Mouse (Mus musculus) kidney, adult 18-20 months (tissue): ENCODE data around the gene Tsg101.
"Not testable (repeated sequence)": the region's sequence is repeated elsewhere in the genome, so short reads cannot be mapped to it uniquely, and the experiment has no call there.

Source experiments
- DNase-seq: peaks from one replicate; pipeline ENCODE4 v3.0.0; 2021

Gene Tsg101

GRCm38 (mm10) chr7:46919551-46920176 lies at the start of gene Tsg101:
Gene Tsg101 (minus strand): TSS chr7:46919969.
- DNase-seq: peak; percentile 95

- DNase-seq: no peak
Measured at GRCm38 (mm10) chr7:46964070-46964469, 44.3 kb upstream of the Tsg101 start.

GRCm38 (mm10) chr7:46962806-46963618 lies 43.2 kb upstream of the Tsg101 start:
- peak; percentile 67 for DNase-seq

GRCm38 (mm10) chr7:46962132-46962531 lies 42.4 kb upstream of the Tsg101 start:
- DNase-seq: peak; percentile 9

GRCm38 (mm10) chr7:46960991-46961390 lies 41.2 kb upstream of the Tsg101 start:
- no peak for DNase-seq

GRCm38 (mm10) chr7:46958853-46959252 lies 39.1 kb upstream of the Tsg101 start:
- DNase-seq: no peak

GRCm38 (mm10) chr7:46957831-46958691 lies 38.3 kb upstream of the Tsg101 start, which contains the start of gene Uevld:
Gene Uevld (minus strand): TSS chr7:46958527.
- peak; percentile 97 for DNase-seq

GRCm38 (mm10) chr7:46935847-46936246 lies 16.1 kb upstream of the Tsg101 start:
- DNase-seq: peak; percentile 13

- no peak for DNase-seq
Measured at GRCm38 (mm10) chr7:46934788-46935187, 15.0 kb upstream of the Tsg101 start.

- DNase-seq: no peak
Measured at GRCm38 (mm10) chr7:46931370-46931769, 11.6 kb upstream of the Tsg101 start.

- no peak for DNase-seq
Measured at GRCm38 (mm10) chr7:46928291-46928690, 8.5 kb upstream of the Tsg101 start.

- no peak for DNase-seq
Measured at GRCm38 (mm10) chr7:46922075-46922474, 2.3 kb upstream of the Tsg101 start.

- no peak for DNase-seq
Measured at GRCm38 (mm10) chr7:46918678-46919371, 944 bp downstream of the Tsg101 start.

- DNase-seq: no peak
Measured at GRCm38 (mm10) chr7:46916376-46916775, 3.4 kb downstream of the Tsg101 start.

- DNase-seq: no peak
Measured at GRCm38 (mm10) chr7:46911250-46911649, 8.5 kb downstream of the Tsg101 start.

GRCm38 (mm10) chr7:46899343-46899742 lies 20.4 kb downstream of the Tsg101 start:
- no peak for DNase-seq

- DNase-seq: no peak
Measured at GRCm38 (mm10) chr7:46895511-46895910, 24.3 kb downstream of the Tsg101 start.

- no peak for DNase-seq
Measured at GRCm38 (mm10) chr7:46883304-46883703, 36.5 kb downstream of the Tsg101 start.

- not testable (repeated sequence) for DNase-seq
Measured at GRCm38 (mm10) chr7:46881941-46882340, 37.8 kb downstream of the Tsg101 start.

GRCm38 (mm10) chr7:46880992-46881391 lies 38.8 kb downstream of the Tsg101 start:
- no peak for DNase-seq

GRCm38 (mm10) chr7:46879851-46880250 lies 39.9 kb downstream of the Tsg101 start:
- no peak for DNase-seq

- no peak for DNase-seq
Measured at GRCm38 (mm10) chr7:46877255-46877654, 42.5 kb downstream of the Tsg101 start.

GRCm38 (mm10) chr7:46876841-46877240 lies 42.9 kb downstream of the Tsg101 start:
- no peak for DNase-seq
